Mouse (Mus musculus) stomach, postnatal 0 days (tissue): Measurements from ENCODE around the gene Smarcc2.

Source experiments
- CTCF ChIP-seq: IDR thresholded peaks from 2 replicates; pipeline ENCODE4 v1.5.1; 2016; ENCODE audit warnings: antibody characterized with exemption, low read depth, mild to moderate bottlenecking, moderate library complexity
- EP300 ChIP-seq: optimal IDR thresholded peaks from 2 replicates; pipeline ENCODE3; 2016; ENCODE audit warnings: antibody characterized with exemption

- no peak for TF ChIP-seq CTCF
- TF ChIP-seq EP300: no peak
These were observed 17.5 kb upstream of the Smarcc2 start for GRCm38 (mm10) chr10:128441324-128442119.
